Mouse (Mus musculus): ENCODE data around the gene Pnkd.
"Not testable (repeated sequence)": the region's sequence is repeated elsewhere in the genome, so short reads cannot be mapped to it uniquely, and the experiment has no call there.

Pnkd gene

GRCm38 (mm10) chr1:74332241-74332763, 47.6 kb downstream of the Pnkd start:
- DNase-seq = peak; percentile 95

- peak; percentile 43 for DNase-seq
Measured at GRCm38 (mm10) chr1:74332930-74333329, 48.2 kb downstream of the Pnkd start.

- DNase-seq = no peak
Measured at GRCm38 (mm10) chr1:74334607-74335006, 49.9 kb downstream of the Pnkd start.

GRCm38 (mm10) chr1:74335033-74335432, 50.3 kb downstream of the Pnkd start:
- no peak for DNase-seq

GRCm38 (mm10) chr1:74335436-74336170, 50.9 kb downstream of the Pnkd start:
- DNase-seq = peak; percentile 43

GRCm38 (mm10) chr1:74337241-74337771, 52.6 kb downstream of the Pnkd start:
- peak; percentile 28 for DNase-seq

GRCm38 (mm10) chr1:74338013-74338412, 53.3 kb downstream of the Pnkd start:
- DNase-seq = no peak

GRCm38 (mm10) chr1:74338626-74339025, 53.9 kb downstream of the Pnkd start:
- no peak for DNase-seq

GRCm38 (mm10) chr1:74339917-74340316, 55.2 kb downstream of the Pnkd start:
- no peak for DNase-seq

GRCm38 (mm10) chr1:74340361-74340764, 55.6 kb downstream of the Pnkd start:
- peak; percentile 30 for DNase-seq

- not testable (repeated sequence) for DNase-seq
Measured at GRCm38 (mm10) chr1:74340992-74341391, 56.3 kb downstream of the Pnkd start.

GRCm38 (mm10) chr1:74341898-74342297, 57.2 kb downstream of the Pnkd start:
- no peak for DNase-seq

GRCm38 (mm10) chr1:74342308-74342707, 57.6 kb downstream of the Pnkd start:
- no peak for DNase-seq

- no peak for DNase-seq
Measured at GRCm38 (mm10) chr1:74343161-74343560, 58.4 kb downstream of the Pnkd start.

GRCm38 (mm10) chr1:74344163-74344916, 59.6 kb downstream of the Pnkd start:
- DNase-seq = no peak

- no peak for DNase-seq
Measured at GRCm38 (mm10) chr1:74351185-74351769, 66.5 kb downstream of the Pnkd start.

GRCm38 (mm10) chr1:74352532-74353096, 67.9 kb downstream of the Pnkd start:
- no peak for DNase-seq

- DNase-seq = no peak
Measured at GRCm38 (mm10) chr1:74353453-74354229, 68.9 kb downstream of the Pnkd start.

- DNase-seq = no peak
Measured at GRCm38 (mm10) chr1:74357531-74357930, 72.8 kb downstream of the Pnkd start.

GRCm38 (mm10) chr1:74359952-74360517, 75.3 kb downstream of the Pnkd start:
- no peak for DNase-seq

GRCm38 (mm10) chr1:74361812-74362211, 77.1 kb downstream of the Pnkd start, which contains the start of gene Catip:
Gene Catip, plus strand, starts transcription at chr1:74362108.
- peak; percentile 74 for DNase-seq

Measured in cerebellum, adult 8-10 months (tissue).